In the genomic region with DNA sequence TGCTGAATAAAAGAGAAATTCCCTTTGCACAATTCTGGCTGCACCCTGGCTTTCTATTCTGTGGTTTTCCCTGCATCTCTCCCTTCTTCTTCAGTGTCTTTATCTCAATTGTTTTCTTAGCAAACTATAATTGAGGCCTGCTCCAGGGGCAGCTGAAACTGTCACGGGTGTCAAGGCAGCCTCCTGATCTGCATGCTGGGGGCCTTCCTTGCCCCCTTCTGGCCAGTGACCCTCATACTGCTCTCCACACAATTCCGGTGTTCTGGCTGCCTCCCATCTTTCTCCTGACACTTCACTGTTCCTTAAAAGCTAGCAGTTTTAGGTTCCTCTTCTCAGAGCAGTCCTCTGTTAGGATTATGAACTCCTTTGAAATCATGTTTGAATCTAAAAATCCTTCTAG, we compare ENCODE assay signal across 8 mouse cellular contexts. TPM values are rescaled to one million over a fixed set of nuclear protein-coding genes. Genes with fewer than 3 reads are reported as not detected.
DNase-seq lines count a peak whose midpoint lies in the region; ATAC-seq and TF ChIP-seq lines count a peak whose summit lies in the region.

No protein-coding gene starts in this region.

- H3K9me3 ChIP-seq in E14TG2a.4 (ENCODE audit: low read length): peaks cover 20% of the 10 kb centered on the region
- no peaks in the 10 kb centered on the region for H3K9me3 ChIP-seq in forebrain, postnatal 0 days (ENCODE audit: low read length)
- H3K9me3 ChIP-seq in liver, embryonic 16.5 days (replicated peaks; ENCODE audit: control insufficient read depth, low read length): no peaks in the 10 kb centered on the region; the same call in 1 of the 2 replicates

- H3K79me2 ChIP-seq in heart, adult 2 months (replicated peaks; ENCODE audit: control insufficient read depth, insufficient read depth, low read length): no peaks in the 10 kb centered on the region; the same call in 1 of the 2 replicates

- no peak overlapping the region; the same call in 1 of the 2 replicates for H3K4me3 ChIP-seq in heart, adult 2 months
- peak overlapping the region; percentile 96 for H3K4me3 ChIP-seq in E14TG2a.4 (replicated peaks; ENCODE audit: low read length)
- peak overlapping the region; percentile 75 for H3K4me3 ChIP-seq in forebrain, postnatal 0 days (ENCODE audit: low read depth, low read length)
- peak overlapping the region; percentile 95 for H3K4me3 ChIP-seq in liver, embryonic 16.5 days (ENCODE audit: low read depth, low read length)

- H3K27me3 ChIP-seq in heart, adult 2 months (ENCODE audit: control insufficient read depth, insufficient read depth, low read length): no peaks in the 10 kb centered on the region
- H3K27me3 ChIP-seq in E14TG2a.4 (ENCODE audit: insufficient read depth, low read length): no peaks in the 10 kb centered on the region
- H3K27me3 ChIP-seq in forebrain, postnatal 0 days (ENCODE audit: insufficient read depth, low read length): no peaks in the 10 kb centered on the region
- no peaks in the 10 kb centered on the region for H3K27me3 ChIP-seq in liver, embryonic 16.5 days (ENCODE audit: control insufficient read depth, insufficient read depth, low read depth, low read length)

- peak overlapping the region; percentile 57 for H3K4me2 ChIP-seq in forebrain, postnatal 0 days (ENCODE audit: low read depth)
- peak overlapping the region; percentile 93 for H3K4me2 ChIP-seq in liver, embryonic 16.5 days (ENCODE audit: low read depth, low read length)

- no peak for TF ChIP-seq POLR2A in heart, adult 2 months (IDR thresholded peaks at IDR 0.05; ENCODE audit: insufficient read depth, low read depth, low read length)

- no peak overlapping the region for H3K27ac ChIP-seq in heart, adult 2 months
- H3K27ac ChIP-seq in forebrain, postnatal 0 days (ENCODE audit: low read depth, low read length): no peak overlapping the region
- H3K27ac ChIP-seq in liver, embryonic 16.5 days (ENCODE audit: low read length): no peak overlapping the region

- no peak for TF ChIP-seq CTCF in heart, adult 2 months (IDR thresholded peaks at IDR 0.05)
- TF ChIP-seq CTCF in E14TG2a.4 (conservative IDR thresholded peaks at IDR 0.05; ENCODE audit: low read length): no peak
- no peak for TF ChIP-seq CTCF in forebrain, postnatal 0 days (IDR thresholded peaks at IDR 0.05; ENCODE audit: low read depth)

- TF ChIP-seq EP300 in heart, adult 2 months (IDR thresholded peaks at IDR 0.05; ENCODE audit: insufficient read depth, low read depth, low read length): no peak

- H3K4me1 ChIP-seq in heart, adult 2 months (ENCODE audit: control insufficient read depth, insufficient read depth, low read length): peaks cover 4% of the 10 kb centered on the region
- peaks cover 14% of the 10 kb centered on the region for H3K4me1 ChIP-seq in E14TG2a.4 (replicated peaks; ENCODE audit: low read depth, low read length)
- H3K4me1 ChIP-seq in forebrain, postnatal 0 days (ENCODE audit: insufficient read depth): peaks cover 8% of the 10 kb centered on the region; the same call in 1 of the 2 replicates
- H3K4me1 ChIP-seq in liver, embryonic 16.5 days (ENCODE audit: control insufficient read depth, low read depth, low read length): peaks cover 11% of the 10 kb centered on the region

- ATAC-seq in forebrain, postnatal 0 days: no peak
- ATAC-seq in liver, embryonic 16.5 days (ENCODE audit: low read depth): no peak

- DNase-seq in heart, adult 2 months: no peak
- DNase-seq in heart, postnatal 25 days (ENCODE audit: low spot score): no peak
- no peak for DNase-seq in forebrain, postnatal 0 days
- DNase-seq in urinary bladder, adult 18-20 months (ENCODE audit: low spot score in 2 of 2): no peak
- DNase-seq in adrenal gland, postnatal 25 days: no peak
- DNase-seq in urinary bladder, postnatal 10 days (ENCODE audit: low spot score): no peak

- WGBS in heart, adult 2 months: 13% methylated on average over 2 of the region's 2 CpGs
- 20% methylated on average over 2 of the region's 2 CpGs for WGBS in forebrain, postnatal 0 days
- whole genome bisulfite sequencing in liver, embryonic 16.5 days (ENCODE audit: insufficient replicate concordance): 26% methylated on average over 2 of the region's 2 CpGs

- peak overlapping the region; percentile 30; the same call in 1 of the 2 replicates for H3K9ac ChIP-seq in heart, adult 2 months (ENCODE audit: low read depth, low read length)
- H3K9ac ChIP-seq in forebrain, postnatal 0 days: peak overlapping the region; percentile 67
- peak overlapping the region; percentile 86 for H3K9ac ChIP-seq in liver, embryonic 16.5 days (ENCODE audit: low read depth, low read length)

- peaks cover 13% of the 10 kb centered on the region for H3K36me3 ChIP-seq in heart, adult 2 months (ENCODE audit: control insufficient read depth, insufficient read depth, low read length)
- H3K36me3 ChIP-seq in E14TG2a.4 (ENCODE audit: insufficient read depth, low read length): peaks cover 46% of the 10 kb centered on the region
- H3K36me3 ChIP-seq in forebrain, postnatal 0 days (ENCODE audit: insufficient read depth): peaks cover 38% of the 10 kb centered on the region
- peaks cover 14% of the 10 kb centered on the region for H3K36me3 ChIP-seq in liver, embryonic 16.5 days (ENCODE audit: control insufficient read depth, insufficient read depth)

- intact Hi-C loops in heart, adult 2 months (cut with DNase I): loop anchor here (5.0 kb wide), 1 partner anchor 153 kb away; the partner anchor contains the start of genes Col4a3bp and Polk
- intact Hi-C loops in heart, postnatal 25 days (cut with DNase I): no loop called here

RNA-seq across cellular contexts. Expression of gene Poc5, which starts 1.2 kb away (rescaled TPM):
- total RNA-seq in heart, adult 2 months (2021): 1 to 10 TPM; 9.6 to 9.8 TPM
- polyA plus RNA-seq in heart, adult 2 months (2012; rRNA removed): 5.9 and 11.5 TPM in 2 replicates
- total RNA-seq in heart, postnatal 25 days (2021): 10 to 100 TPM; 10.5 to 13.4 TPM
- 25.5 and 34.9 TPM in 2 replicates for total RNA-seq in forebrain, postnatal 0 days (2014; rRNA removed)
- polyA plus RNA-seq in forebrain, postnatal 0 days (2015; fragmentation: Nextera tagmentation; extraction: Ambion mirVana): 17.1 and 22.4 TPM in 2 replicates
- polyA plus RNA-seq in liver, embryonic 16.5 days (2015; fragmentation: Nextera tagmentation; extraction: Ambion mirVana): 5.4 and 5.9 TPM in 2 replicates
- total RNA-seq in adrenal gland, postnatal 25 days (2021): 16.7 and 20.9 TPM in 2 replicates

Comparison
In these comparisons a context has a peak if more than half of its experiments do, and no peak if none do; other contexts are left out.
1. H3K9ac ChIP-seq: peak in every context shown above with its lines; median percentile 86 in liver, embryonic 16.5 days; 67 in forebrain, postnatal 0 days; 30 in heart, adult 2 months.